Mouse (Mus musculus) erythroblast, embryonic 14.5 days (primary cell): ENCODE results near the gene Pcbp2. TPM values are rescaled to one million over a fixed set of nuclear protein-coding genes. Genes with fewer than 3 reads are reported as not detected.
A peak's percentile ranks its signal among the peaks of the same experiment; 100 is the strongest.

Source experiments
- H3K27me3 ChIP-seq: 2 replicates; pipeline ENCODE4 v1.6.1; 2012; ENCODE audit warnings: inconsistent platforms; ENCODE audit not compliant: control insufficient read depth
- H3K36me3 ChIP-seq: 2 replicates; pipeline ENCODE4 v1.6.1; 2012; ENCODE audit warnings: mild to moderate bottlenecking, inconsistent platforms; ENCODE audit not compliant: control insufficient read depth
- H3K4me1 ChIP-seq: 2 replicates; pipeline ENCODE4 v1.6.1; 2012; ENCODE audit warnings: inconsistent platforms; ENCODE audit not compliant: control insufficient read depth
- H3K4me3 ChIP-seq: replicated peaks from 2 replicates; pipeline ENCODE3; 2012; ENCODE audit warnings: moderate library complexity, mild to moderate bottlenecking, inconsistent platforms
- H3K9me3 ChIP-seq: 2 replicates; pipeline ENCODE4 v1.6.1; 2012; ENCODE audit warnings: low read length, inconsistent platforms, mixed read lengths; ENCODE audit not compliant: control insufficient read depth
- GATA1 ChIP-seq: IDR thresholded peaks from 2 replicates; pipeline ENCODE4 v1.6.1; 2012; ENCODE audit warnings: low read length, inconsistent platforms, mixed read lengths
- TAL1 ChIP-seq: IDR thresholded peaks from 3 replicates; pipeline ENCODE4 v1.6.1; 2012; ENCODE audit warnings: low read length, inconsistent platforms, mixed read lengths
- polyA plus RNA-seq: library from polyadenylated mRNA; stranded (reverse); fragments of >175 nt; gene quantifications from 2 replicates; pipeline ENCODE4 v1.2.3, GENCODE M21; 2012

The Pcbp2 gene
- polyA plus RNA-seq, 1 experiment: 31.3 TPM

DNA sequence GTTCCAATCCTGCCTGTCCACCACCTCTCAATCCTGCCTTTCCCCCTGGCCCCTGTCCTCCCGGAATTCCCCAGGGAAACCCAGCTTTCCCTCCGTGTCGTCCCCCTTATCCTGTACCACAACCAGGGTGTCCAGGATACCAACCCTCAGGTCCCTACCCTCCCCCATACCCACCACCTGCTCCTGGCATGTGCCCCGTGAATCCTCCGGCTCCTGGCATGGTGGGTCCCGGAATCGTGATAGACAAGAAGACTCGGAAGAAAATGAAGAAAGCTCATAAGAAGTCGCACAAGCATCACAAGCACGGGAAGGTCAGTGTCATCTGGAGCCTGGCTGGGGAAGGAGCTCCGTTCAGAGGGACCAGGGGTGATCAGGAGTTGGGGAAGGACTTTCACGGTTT lies 9.9 kb upstream of the Pcbp2 start:
- no peak for TF ChIP-seq TAL1
- peaks cover 43% of the 10 kb centered on the region for H3K36me3 ChIP-seq
- H3K4me1 ChIP-seq: peaks cover 62% of the 10 kb centered on the region
- no peaks in the 10 kb centered on the region for H3K9me3 ChIP-seq
- no peaks in the 10 kb centered on the region for H3K27me3 ChIP-seq
- H3K4me3 ChIP-seq: peak overlapping the region; percentile 76

DNA sequence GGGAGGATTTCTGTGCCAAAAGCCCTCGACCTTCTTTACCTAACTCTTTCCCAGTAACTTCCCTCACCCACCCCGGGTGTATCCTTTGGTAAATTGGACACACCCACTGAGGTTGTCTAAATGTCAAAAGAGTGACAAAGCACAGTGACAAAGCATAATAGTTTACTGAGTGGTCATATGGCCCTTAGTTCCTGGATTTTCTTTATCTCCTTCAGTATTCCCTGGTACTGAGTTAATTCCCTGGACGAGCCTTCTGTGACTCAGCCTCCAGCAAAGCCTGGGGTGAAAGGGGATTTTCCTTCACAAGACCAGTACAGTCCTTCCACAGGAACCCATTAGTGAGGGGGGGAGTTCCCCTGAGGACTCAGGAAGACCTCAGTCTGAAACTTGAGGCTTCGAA lies 9.4 kb upstream of the Pcbp2 start:
- peaks cover 60% of the 10 kb centered on the region for H3K4me1 ChIP-seq
- H3K9me3 ChIP-seq: no peaks in the 10 kb centered on the region
- no peaks in the 10 kb centered on the region for H3K27me3 ChIP-seq
- no peak for TF ChIP-seq GATA1
- no peak for TF ChIP-seq TAL1
- peaks cover 47% of the 10 kb centered on the region for H3K36me3 ChIP-seq
- peak overlapping the region; percentile 76 for H3K4me3 ChIP-seq

DNA sequence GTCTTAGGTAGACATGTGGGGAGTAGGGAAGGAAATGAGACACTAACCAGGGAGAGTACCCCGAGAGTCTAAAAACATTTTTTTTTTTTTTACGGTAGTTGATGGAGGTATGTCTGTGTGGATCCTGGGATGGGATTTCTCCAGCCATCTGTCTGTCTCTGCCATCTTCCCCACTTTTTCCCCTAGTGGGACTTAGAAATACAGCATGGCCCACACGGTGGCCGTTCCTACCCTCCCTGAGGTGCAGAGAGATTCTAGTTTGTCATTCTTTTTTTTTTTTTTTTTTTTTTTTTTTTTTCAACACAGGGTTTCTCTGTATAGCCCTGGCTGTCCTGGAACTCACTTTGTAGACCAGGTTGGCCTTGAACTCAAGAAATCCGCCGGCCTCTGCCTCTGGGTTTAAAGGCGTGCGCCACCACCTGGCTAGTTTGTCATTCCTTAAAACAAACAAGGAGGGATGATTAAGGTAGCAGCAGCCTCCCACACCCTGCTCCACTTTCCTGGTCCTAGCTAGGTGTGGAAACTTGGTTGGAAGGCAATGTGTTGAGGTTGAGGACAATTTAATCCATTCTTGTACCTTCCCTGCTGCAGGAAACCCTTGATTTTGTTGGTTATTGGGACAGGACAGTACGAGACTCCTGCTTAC lies 8.8 kb upstream of the Pcbp2 start:
- Histone ChIP-seq H3K4me3 (peak overlapping the region; percentile 76), H3K4me1 (peaks cover 56% of the 10 kb centered on the region), H3K9me3 (no peaks in the 10 kb centered on the region), H3K36me3 (peaks cover 52% of the 10 kb centered on the region), H3K27me3 (no peaks in the 10 kb centered on the region)
- TF ChIP-seq GATA1: no peak
- TF ChIP-seq TAL1: no peak

DNA sequence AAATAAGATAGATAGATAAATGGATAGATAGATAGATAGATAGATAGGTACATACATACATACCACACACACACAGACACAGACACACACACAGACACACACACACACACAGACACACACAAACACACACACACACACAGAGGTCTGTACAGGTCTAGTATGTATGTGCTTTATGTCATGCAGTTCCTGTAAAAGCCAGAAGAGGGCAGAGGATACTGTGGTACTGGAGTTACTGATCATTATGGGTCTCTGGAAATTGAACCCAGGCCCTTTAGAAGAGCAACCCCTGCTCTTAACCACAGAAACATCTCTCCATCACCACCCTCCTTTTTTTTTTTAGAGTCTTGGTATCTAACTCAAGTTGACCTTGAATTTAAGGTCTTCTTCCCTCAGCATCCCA lies 6.7 kb upstream of the Pcbp2 start:
- Histone ChIP-seq H3K9me3 (peaks cover 4% of the 10 kb centered on the region), H3K27me3 (no peaks in the 10 kb centered on the region), H3K4me1 (peaks cover 39% of the 10 kb centered on the region), H3K36me3 (peaks cover 67% of the 10 kb centered on the region), H3K4me3 (no peak overlapping the region)
- TF ChIP-seq TAL1 (no peak), GATA1 (no peak)

DNA sequence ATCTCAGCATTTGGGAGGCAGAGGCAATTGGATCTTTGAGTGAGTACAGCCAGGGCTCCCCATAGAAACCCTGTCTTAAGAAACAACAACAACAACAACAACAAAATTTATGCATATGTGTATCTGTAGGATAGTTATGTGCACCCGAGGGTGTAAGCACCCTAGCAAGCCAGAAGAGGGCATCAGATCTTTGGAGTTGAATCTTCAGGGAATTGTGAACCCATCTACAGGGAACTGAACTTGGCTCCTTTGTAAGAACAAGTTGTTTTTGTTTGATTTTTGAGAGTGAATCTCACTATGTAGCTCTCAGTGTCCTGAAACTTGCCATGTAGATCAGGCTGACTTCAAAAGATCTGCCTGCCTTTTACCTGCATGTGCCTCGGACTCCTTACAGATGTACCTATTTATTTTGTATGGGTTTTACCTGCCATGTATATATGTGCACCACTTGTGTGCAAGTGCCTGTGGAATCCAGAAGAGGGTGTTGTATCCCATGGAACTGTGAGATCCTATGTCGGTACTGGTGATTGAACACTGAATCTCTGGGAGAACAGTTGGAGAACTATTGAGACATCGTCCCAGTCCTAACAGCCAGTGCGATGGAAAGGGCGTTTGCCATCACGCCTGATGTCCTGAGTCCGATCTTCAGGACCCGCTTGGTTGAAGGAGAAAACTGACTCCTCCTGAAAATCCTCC lies 1.5 kb upstream of the Pcbp2 start:
- Histone ChIP-seq H3K4me1 (peaks cover 18% of the 10 kb centered on the region), H3K9me3 (peaks cover 5% of the 10 kb centered on the region), H3K4me3 (no peak overlapping the region), H3K36me3 (peaks cover 55% of the 10 kb centered on the region), H3K27me3 (no peaks in the 10 kb centered on the region)
- TF ChIP-seq GATA1 (no peak), TAL1 (no peak)

DNA sequence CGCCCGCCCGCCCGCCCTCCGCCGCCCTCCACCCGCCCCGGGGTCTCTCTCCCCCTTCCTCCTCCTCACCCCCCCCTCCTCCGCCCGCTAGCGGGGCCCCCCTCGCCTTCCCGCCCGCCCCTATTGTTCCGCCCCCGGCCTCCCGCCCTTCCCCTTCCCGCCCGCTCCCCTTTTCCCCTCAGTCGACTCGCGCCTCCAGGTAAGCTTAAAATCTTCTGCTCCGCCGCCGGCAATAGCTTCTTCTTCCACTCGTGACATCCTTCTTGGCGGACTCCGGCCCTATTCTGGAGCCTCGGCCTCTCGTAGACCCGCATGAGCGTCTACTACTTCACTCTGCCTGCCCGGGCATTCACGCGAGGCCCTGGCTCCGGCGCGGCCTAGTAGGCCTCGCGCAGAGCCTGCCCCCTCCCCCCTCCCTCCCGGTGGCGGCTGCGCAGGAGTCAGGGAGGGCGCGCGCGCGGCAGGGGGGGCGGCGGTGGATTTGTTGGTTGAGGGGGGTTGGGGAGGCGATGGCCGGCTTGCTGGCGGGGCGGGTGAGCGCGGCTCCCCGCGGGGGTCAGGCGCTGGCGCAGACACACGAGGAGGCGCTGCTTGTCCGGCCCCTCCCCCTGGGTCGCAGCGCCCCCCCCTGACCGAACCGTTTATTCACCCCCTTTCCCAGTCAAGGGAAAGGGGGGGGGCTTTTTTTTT lies 411 bp downstream of the Pcbp2 start:
- H3K9me3 ChIP-seq: peaks cover 5% of the 10 kb centered on the region
- TF ChIP-seq GATA1 (no peak), TAL1 (no peak)
- peaks cover 60% of the 10 kb centered on the region for H3K36me3 ChIP-seq
- H3K4me1 ChIP-seq: peaks cover 18% of the 10 kb centered on the region
- no peaks in the 10 kb centered on the region for H3K27me3 ChIP-seq
- H3K4me3 ChIP-seq: peak overlapping the region; percentile 93

DNA sequence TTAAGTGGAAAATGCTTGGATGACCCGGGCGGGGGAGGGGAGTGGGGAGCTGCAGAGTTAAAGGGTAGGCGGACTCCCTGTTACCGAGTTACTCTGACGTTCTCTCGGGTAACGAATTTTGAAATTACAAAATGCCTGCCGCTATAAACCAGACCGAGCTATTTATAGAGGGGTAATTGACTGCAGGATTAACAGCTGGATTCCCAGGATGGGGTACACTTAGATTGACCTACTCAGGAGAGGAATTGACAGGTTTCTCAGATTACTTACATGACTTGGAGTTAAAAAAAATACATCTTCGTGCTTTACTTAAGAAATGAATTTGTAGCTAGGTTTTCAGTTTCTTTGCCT lies 931 bp downstream of the Pcbp2 start:
- Histone ChIP-seq H3K36me3 (peaks cover 62% of the 10 kb centered on the region), H3K4me3 (peak overlapping the region; percentile 93), H3K27me3 (no peaks in the 10 kb centered on the region), H3K9me3 (peaks cover 5% of the 10 kb centered on the region), H3K4me1 (peaks cover 18% of the 10 kb centered on the region)
- TF ChIP-seq TAL1: no peak
- no peak for TF ChIP-seq GATA1

DNA sequence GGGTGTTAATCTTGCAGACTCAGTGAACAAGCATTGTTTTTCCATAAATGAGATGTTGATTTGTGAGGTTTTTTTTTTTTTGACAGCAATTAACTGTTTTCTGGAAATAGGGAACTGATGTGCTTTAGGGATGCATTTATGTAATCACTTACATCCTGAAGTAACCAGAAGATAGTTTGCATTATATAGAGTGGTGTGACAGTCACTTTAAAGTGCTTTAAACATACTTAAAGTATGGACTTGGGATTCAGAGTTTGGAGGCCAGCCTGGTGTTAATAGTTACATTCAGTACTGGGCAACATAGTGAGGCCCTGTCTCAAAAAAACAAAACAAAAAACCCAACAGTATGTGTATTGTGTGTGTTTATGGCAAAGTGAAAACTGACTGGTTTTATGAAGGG lies 1.4 kb downstream of the Pcbp2 start:
- Histone ChIP-seq H3K36me3 (peaks cover 62% of the 10 kb centered on the region), H3K4me1 (peaks cover 18% of the 10 kb centered on the region), H3K27me3 (no peaks in the 10 kb centered on the region), H3K9me3 (peaks cover 5% of the 10 kb centered on the region), H3K4me3 (peak overlapping the region; percentile 93)
- no peak for TF ChIP-seq GATA1
- TF ChIP-seq TAL1: no peak

DNA sequence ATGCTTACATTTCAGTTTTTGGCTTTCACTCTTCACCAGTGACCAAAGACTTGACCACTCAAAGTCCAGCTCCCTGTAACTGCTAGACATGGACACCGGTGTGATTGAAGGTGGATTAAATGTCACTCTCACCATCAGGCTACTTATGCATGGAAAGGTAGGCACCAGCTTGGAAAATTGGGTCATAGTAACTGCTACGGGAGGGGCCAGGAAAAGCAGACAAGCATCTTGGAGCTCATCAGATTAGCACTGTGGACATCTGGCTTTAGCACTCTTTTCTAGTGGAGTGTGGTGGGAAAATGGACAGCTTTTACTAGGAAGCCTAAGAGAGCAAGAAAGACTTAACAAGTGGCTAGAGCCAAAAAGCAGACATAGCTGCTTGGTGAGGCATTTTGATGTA lies 2.9 kb downstream of the Pcbp2 start:
- Histone ChIP-seq H3K4me3 (no peak overlapping the region), H3K9me3 (peaks cover 5% of the 10 kb centered on the region), H3K4me1 (peaks cover 18% of the 10 kb centered on the region), H3K27me3 (no peaks in the 10 kb centered on the region), H3K36me3 (peaks cover 67% of the 10 kb centered on the region)
- TF ChIP-seq TAL1 (no peak), GATA1 (no peak)
